Mouse (Mus musculus): ENCODE measurements around the gene Pex14. TPM values are rescaled to one million over a fixed set of nuclear protein-coding genes. Genes with fewer than 3 reads are reported as not detected.
A peak's percentile ranks its signal among the peaks of the same experiment; 100 is the strongest.

Gene Pex14
- polyA plus RNA-seq, 1 experiment from 2014 or later: 42.9 TPM

DNA sequence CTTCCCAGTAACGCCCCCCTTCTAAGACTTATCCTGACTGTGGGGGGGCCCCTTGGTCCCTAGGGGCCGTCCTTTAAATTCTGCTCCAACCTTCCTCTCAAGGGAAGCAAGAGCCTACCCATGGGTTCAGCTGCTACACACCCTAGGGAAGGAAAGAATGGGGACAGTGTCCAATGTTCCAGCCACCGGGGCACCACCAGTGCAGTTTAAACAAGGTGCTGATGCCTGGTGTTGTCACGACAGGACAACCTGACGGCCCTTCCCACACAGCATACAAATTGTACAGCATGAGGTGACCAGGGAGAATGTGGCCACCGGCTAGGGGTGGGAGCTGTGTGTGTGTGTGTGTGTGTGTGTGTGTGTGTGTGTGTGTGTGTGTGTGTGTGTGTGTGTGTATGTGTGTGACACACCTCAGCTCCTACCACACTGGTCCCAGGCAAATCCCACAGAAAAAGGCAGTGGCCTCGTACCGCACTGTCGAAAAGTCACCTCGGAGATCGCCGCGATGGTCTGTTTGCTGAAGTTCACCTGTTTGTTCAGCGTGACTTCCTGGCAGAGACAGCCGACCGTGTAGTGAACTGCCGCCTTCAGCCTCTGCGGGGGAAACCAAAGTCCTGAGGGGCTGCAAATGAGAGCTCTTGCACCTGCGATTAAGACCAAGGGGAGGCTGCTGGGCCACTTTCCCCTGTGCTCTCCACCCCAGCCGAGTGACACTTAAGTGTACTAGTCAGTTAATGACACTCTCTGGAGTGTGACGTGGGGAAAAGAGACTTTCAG is 32.3 kb upstream of the Pex14 start:
- H3K27me3 ChIP-seq (ENCODE audit: control insufficient read depth, insufficient read depth, low read length): no peaks in the 10 kb centered on the region
- no peak for TF ChIP-seq EP300 (optimal IDR thresholded peaks at IDR 0.05)
- TF ChIP-seq CTCF (IDR thresholded peaks at IDR 0.05; ENCODE audit: low read depth): no peak
- no peaks in the 10 kb centered on the region for H3K4me1 ChIP-seq (replicated peaks; ENCODE audit: control insufficient read depth, insufficient read depth)
- H3K9ac ChIP-seq (ENCODE audit: low read length): no peak overlapping the region
- no peak overlapping the region for H3K27ac ChIP-seq (replicated peaks)
- no peak overlapping the region for H3K4me3 ChIP-seq (ENCODE audit: low read depth, low read length)
- H3K9me3 ChIP-seq (ENCODE audit: control insufficient read depth, low read length): no peaks in the 10 kb centered on the region
- ATAC-seq (ENCODE audit: low FRiP score, low TSS enrichment): peak; percentile 30; the same call in 1 of the 2 replicates
- no peak overlapping the region for H3K4me2 ChIP-seq (replicated peaks; ENCODE audit: low read depth)
- H3K36me3 ChIP-seq (ENCODE audit: control insufficient read depth, insufficient read depth, low read length): no peaks in the 10 kb centered on the region; the same call in 1 of the 2 replicates
- DNase-seq (ENCODE audit: low spot score): no peak
- WGBS: 69% methylated on average over 21 of the region's 21 CpGs

- ATAC-seq (ENCODE audit: low FRiP score, low TSS enrichment): no peak
- no peaks in the 10 kb centered on the region for H3K27me3 ChIP-seq (ENCODE audit: control insufficient read depth, insufficient read depth, low read length)
- H3K27ac ChIP-seq (replicated peaks): no peak overlapping the region
Measured at GRCm38 (mm10) chr4:149131021-149131752, 31.5 kb upstream of the Pex14 start.

DNA sequence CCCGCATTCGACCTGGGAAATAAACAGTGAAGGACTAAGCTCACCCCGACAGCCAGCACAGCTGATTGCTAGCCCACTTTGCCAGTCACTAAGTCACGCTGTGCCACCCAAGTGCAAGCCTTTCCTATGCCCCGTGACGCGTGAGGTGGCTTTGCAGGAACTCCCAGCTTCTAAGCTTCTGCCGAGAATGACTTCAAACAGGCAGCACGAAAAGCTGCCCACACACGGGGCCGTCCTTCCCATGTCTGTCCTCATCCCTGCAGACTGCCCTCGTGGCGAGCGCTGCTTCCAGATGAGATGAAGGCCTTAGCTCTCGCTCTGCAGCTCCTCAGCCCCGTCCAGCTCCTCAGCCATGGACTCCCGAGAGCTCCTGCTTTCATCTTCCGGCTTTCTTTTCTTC is 28.8 kb upstream of the Pex14 start:
- Histone ChIP-seq H3K4me2 (replicated peaks; ENCODE audit: low read depth) (no peak overlapping the region), H3K9me3 (ENCODE audit: control insufficient read depth, low read length) (no peaks in the 10 kb centered on the region), H3K9ac (ENCODE audit: low read length) (no peak overlapping the region), H3K27me3 (ENCODE audit: control insufficient read depth, insufficient read depth, low read length) (no peaks in the 10 kb centered on the region), H3K36me3 (ENCODE audit: control insufficient read depth, insufficient read depth, low read length) (no peaks in the 10 kb centered on the region; the same call in 1 of the 2 replicates), H3K4me3 (ENCODE audit: low read depth, low read length) (no peak overlapping the region), H3K4me1 (replicated peaks; ENCODE audit: control insufficient read depth, insufficient read depth) (no peaks in the 10 kb centered on the region), H3K27ac (replicated peaks) (no peak overlapping the region)
- no peak for TF ChIP-seq CTCF (IDR thresholded peaks at IDR 0.05; ENCODE audit: low read depth)
- TF ChIP-seq EP300 (optimal IDR thresholded peaks at IDR 0.05): no peak
- ATAC-seq (ENCODE audit: low FRiP score, low TSS enrichment) (no peak), DNase-seq (ENCODE audit: low spot score) (no peak)
- 61% methylated on average over 18 of the region's 18 CpGs for WGBS

More at GRCm38 (mm10) chr4:149131021-149131752, 31.5 kb upstream of the Pex14 start:
- H3K9ac ChIP-seq (ENCODE audit: low read length): no peak overlapping the region
- no peaks in the 10 kb centered on the region; the same call in 1 of the 2 replicates for H3K36me3 ChIP-seq (ENCODE audit: control insufficient read depth, insufficient read depth, low read length)
- H3K4me2 ChIP-seq (replicated peaks; ENCODE audit: low read depth): no peak overlapping the region
- no peak overlapping the region for H3K4me3 ChIP-seq (ENCODE audit: low read depth, low read length)
- WGBS: 89% methylated on average over 23 of the region's 23 CpGs
- H3K4me1 ChIP-seq (replicated peaks; ENCODE audit: control insufficient read depth, insufficient read depth): no peaks in the 10 kb centered on the region
- no peak for TF ChIP-seq CTCF (IDR thresholded peaks at IDR 0.05; ENCODE audit: low read depth)
- no peak for TF ChIP-seq EP300 (optimal IDR thresholded peaks at IDR 0.05)
- no peaks in the 10 kb centered on the region for H3K9me3 ChIP-seq (ENCODE audit: control insufficient read depth, low read length)
- no peak for DNase-seq (ENCODE audit: low spot score)

GRCm38 (mm10) chr4:149126663-149127062 is 27.0 kb upstream of the Pex14 start, which contains the start of gene Cort:
Cort (minus strand) TSS chr4:149126763.
- 81% methylated on average over 11 of the region's 11 CpGs for WGBS
- Histone ChIP-seq H3K4me1 (replicated peaks; ENCODE audit: control insufficient read depth, insufficient read depth) (no peaks in the 10 kb centered on the region), H3K9ac (ENCODE audit: low read length) (no peak within 1 kb of the TSS), H3K27me3 (ENCODE audit: control insufficient read depth, insufficient read depth, low read length) (no peaks in the 10 kb centered on the region), H3K4me2 (replicated peaks; ENCODE audit: low read depth) (no peak within 1 kb of the TSS), H3K27ac (replicated peaks) (no peak within 1 kb of the TSS), H3K4me3 (ENCODE audit: low read depth, low read length) (no peak within 1 kb of the TSS), H3K9me3 (ENCODE audit: control insufficient read depth, low read length) (no peaks in the 10 kb centered on the region), H3K36me3 (ENCODE audit: control insufficient read depth, insufficient read depth, low read length) (no peaks in the 10 kb centered on the region; the same call in 1 of the 2 replicates)
- TF ChIP-seq EP300 (optimal IDR thresholded peaks at IDR 0.05) (no peak), CTCF (IDR thresholded peaks at IDR 0.05; ENCODE audit: low read depth) (no peak)
- ATAC-seq (ENCODE audit: low FRiP score, low TSS enrichment): no peak
- DNase-seq (ENCODE audit: low spot score): no peak

DNA sequence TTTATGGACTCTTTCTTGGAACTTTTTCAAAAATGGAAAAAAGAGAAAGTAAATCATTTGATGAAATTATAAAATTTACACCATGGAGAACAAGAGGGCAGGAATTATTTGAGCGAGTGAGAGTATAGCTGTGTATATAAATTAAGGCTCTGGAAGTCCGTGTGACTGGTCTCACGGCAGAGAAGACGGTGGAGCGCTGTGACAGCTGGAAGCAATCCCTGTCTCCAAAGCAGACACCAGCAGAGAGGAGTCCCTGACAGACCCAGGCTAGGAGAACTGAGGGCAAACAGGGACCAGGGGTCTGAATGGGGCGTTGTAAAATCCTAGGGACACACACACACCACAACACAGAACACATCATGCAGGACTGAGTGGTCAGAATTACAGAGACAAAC is 26.4 kb upstream of the Pex14 start:
- Histone ChIP-seq H3K27me3 (ENCODE audit: control insufficient read depth, insufficient read depth, low read length) (no peaks in the 10 kb centered on the region), H3K9ac (ENCODE audit: low read length) (no peak overlapping the region), H3K36me3 (ENCODE audit: control insufficient read depth, insufficient read depth, low read length) (no peaks in the 10 kb centered on the region; the same call in 1 of the 2 replicates), H3K4me3 (ENCODE audit: low read depth, low read length) (no peak overlapping the region), H3K4me2 (replicated peaks; ENCODE audit: low read depth) (no peak overlapping the region), H3K4me1 (replicated peaks; ENCODE audit: control insufficient read depth, insufficient read depth) (no peaks in the 10 kb centered on the region), H3K27ac (replicated peaks) (no peak overlapping the region), H3K9me3 (ENCODE audit: control insufficient read depth, low read length) (no peaks in the 10 kb centered on the region)
- ATAC-seq (ENCODE audit: low FRiP score, low TSS enrichment) (no peak), DNase-seq (ENCODE audit: low spot score) (no peak)
- 59% methylated on average over 6 of the region's 6 CpGs for WGBS
- no peak for TF ChIP-seq CTCF (IDR thresholded peaks at IDR 0.05; ENCODE audit: low read depth)
- TF ChIP-seq EP300 (optimal IDR thresholded peaks at IDR 0.05): no peak

All from stomach, postnatal 0 days (tissue).